Mouse (Mus musculus) liver, embryonic 14.5 days (tissue): ENCODE measurements around the gene Ptges3l. TPM values are rescaled to one million over a fixed set of nuclear protein-coding genes. Genes with fewer than 3 reads are reported as not detected.
"Not testable (repeated sequence)": the region's sequence is repeated elsewhere in the genome, so short reads cannot be mapped to it uniquely, and the experiment has no call there.

Experiments
- ATAC-seq: fragments of 200-750 bp; cut with Nextera tagmentation; 2 replicates; pipeline ENCODE4 v1.8.0; 2017; ENCODE audit warnings: moderate number of reproducible peaks, mild to moderate bottlenecking, moderate library complexity; ENCODE audit not compliant: insufficient read depth
- DNase-seq, 3 experiments: peaks; one replicate each; pipeline ENCODE4 v3.0.0-alpha.2; 2012 to 2013; ENCODE audit warnings: low read depth in 3 of 3, low spot score in 3 of 3
- H3K27ac ChIP-seq: fragments of 300-500 bp; sonication (generic); 2 replicates; pipeline ENCODE4 v1.5.1; 2014; ENCODE audit warnings: moderate library complexity, mild to moderate bottlenecking, control low read depth, inconsistent platforms
- H3K27me3 ChIP-seq: fragments of 300-500 bp; sonication (generic); 2 replicates; pipeline ENCODE4 v1.6.1; 2014; ENCODE audit warnings: mild to moderate bottlenecking, low read length, moderate library complexity; ENCODE audit not compliant: control insufficient read depth, insufficient read depth
- H3K36me3 ChIP-seq: fragments of 300-500 bp; sonication (generic); replicated peaks from 2 replicates; pipeline ENCODE4 v1.6.1; 2014; ENCODE audit warnings: low read depth; ENCODE audit not compliant: control insufficient read depth, insufficient read depth
- H3K4me1 ChIP-seq, 2 experiments: fragments of 200-500 bp in 1 of 2; fragments of 300-500 bp in 1 of 2; sonication (generic) in 1 of 2; replicated peaks; 2 replicates each; pipeline ENCODE4 v1.6.1; 2012 to 2014; ENCODE audit warnings: antibody characterized with exemption in 1 of 2, inconsistent platforms in 1 of 2, low read length in 1 of 2; ENCODE audit not compliant: control insufficient read depth in 2 of 2, insufficient read depth in 2 of 2
- H3K4me2 ChIP-seq: fragments of 300-500 bp; sonication (generic); 2 replicates; pipeline ENCODE4 v1.6.1; 2014; ENCODE audit warnings: low read depth, mild to moderate bottlenecking, control low read depth, moderate library complexity
- H3K4me3 ChIP-seq, 2 experiments: fragments of 200-500 bp in 1 of 2; fragments of 300-500 bp in 1 of 2; sonication (generic) in 1 of 2; 2 replicates each; pipeline ENCODE4 v1.5.1; 2012 to 2014; ENCODE audit warnings: low read depth in 2 of 2, low read length in 2 of 2, mild to moderate bottlenecking in 2 of 2, control low read depth in 1 of 2, inconsistent platforms in 1 of 2, moderate library complexity in 1 of 2; ENCODE audit not compliant: insufficient read depth in 1 of 2
- H3K9ac ChIP-seq: fragments of 300-500 bp; sonication (generic); replicated peaks from 2 replicates; pipeline ENCODE4 v1.6.1; 2014; ENCODE audit warnings: mild to moderate bottlenecking, control low read depth, moderate library complexity
- H3K9me3 ChIP-seq: fragments of 300-500 bp; sonication (generic); 2 replicates; pipeline ENCODE4 v1.6.1; 2016; ENCODE audit warnings: low read length, mixed read lengths; ENCODE audit not compliant: control insufficient read depth
- CTCF ChIP-seq: IDR thresholded peaks from 2 replicates; pipeline ENCODE4 v1.5.1; 2016; ENCODE audit warnings: antibody characterized with exemption, low read depth, control low read depth
- EP300 ChIP-seq: IDR thresholded peaks from 2 replicates; pipeline ENCODE4 v1.6.1; 2016; ENCODE audit warnings: antibody characterized with exemption, low read depth
- WGBS: fragments of 180-500 bp; shearing (Covaris S2); extraction: QIAGEN DNeasy Blood & Tissue Kit; methylation state at CpG from one replicate; pipeline ENCODE4 v1.1.7; 2014; ENCODE audit not compliant: insufficient replicate concordance; 5-methylcytosine and 5-hydroxymethylcytosine counted together
- polyA plus RNA-seq, 2 experiments: library from polyadenylated mRNA; depleted of rRNA in 1 of 2; stranded (reverse) in 1 of 2; unstranded in 1 of 2; fragments of >200 nt; fragmentation: Nextera tagmentation in 1 of 2; extraction: Ambion mirVana in 1 of 2; gene quantifications; 2 replicates each; pipeline versions ENCODE4 v1.2.1 to v1.2.3; 2012 to 2014

The Ptges3l gene
- polyA plus RNA-seq, 2 experiments, result 0.74 to 0.86 TPM

GRCm38 (mm10) chr11:101442760-101443159 lies 17.6 kb upstream of the Ptges3l start:
- Histone ChIP-seq H3K9ac (peak overlapping the region; percentile 85), H3K36me3 (peaks cover 23% of the 10 kb centered on the region), H3K27ac (peak overlapping the region; percentile 56), H3K4me2 (peak overlapping the region; percentile 76), H3K4me1 (peaks cover 3 to 22% of the 10 kb centered on the region in 2 experiments), H3K4me3 (peak overlapping the region; percentile 77 to 91), H3K9me3 (no peaks in the 10 kb centered on the region), H3K27me3 (no peaks in the 10 kb centered on the region)
- ATAC-seq (no peak), DNase-seq (no peak)
- TF ChIP-seq EP300 (no peak), CTCF (no peak)
- WGBS, result 0% methylated on average over 14 of the region's 14 CpGs

GRCm38 (mm10) chr11:101442127-101442693 lies 17.1 kb upstream of the Ptges3l start, which contains the start of gene Rpl27:
Gene Rpl27 (plus strand): TSS chr11:101442298.
- ATAC-seq, result peak; percentile 96
- DNase-seq, result peak; percentile 99
- WGBS, result under 1% methylated on average over 42 of the region's 42 CpGs
- peak within 1 kb of the TSS; percentile 56 for H3K27ac ChIP-seq
- H3K36me3 ChIP-seq, result peaks cover 23% of the 10 kb centered on the region
- peak within 1 kb of the TSS; percentile 77 to 91 for H3K4me3 ChIP-seq
- peak; percentile 74 for TF ChIP-seq EP300
- TF ChIP-seq CTCF, result peak; percentile 94
- peak within 1 kb of the TSS; percentile 85 for H3K9ac ChIP-seq
- H3K27me3 ChIP-seq, result no peaks in the 10 kb centered on the region
- H3K4me2 ChIP-seq, result peak within 1 kb of the TSS; percentile 76
- H3K9me3 ChIP-seq, result no peaks in the 10 kb centered on the region
- peaks cover 0 to 19% of the 10 kb centered on the region in 2 experiments; a peak in 3 of 4 replicates for H3K4me1 ChIP-seq

- Histone ChIP-seq H3K9ac (peak overlapping the region; percentile 48), H3K4me3 (peak overlapping the region; percentile 77 to 91), H3K4me1 (peaks cover 0 to 19% of the 10 kb centered on the region in 2 experiments; a peak in 3 of 4 replicates), H3K4me2 (peak overlapping the region; percentile 76), H3K27ac (peak overlapping the region; percentile 46), H3K36me3 (peaks cover 23% of the 10 kb centered on the region)
- H3K9me3 ChIP-seq, ATAC-seq, DNase-seq, H3K27me3 ChIP-seq: not testable (repeated sequence)
- 22% methylated on average over 15 of the region's 15 CpGs for WGBS
Measured at GRCm38 (mm10) chr11:101441450-101442126, 16.5 kb upstream of the Ptges3l start.

GRCm38 (mm10) chr11:101438006-101438405 lies 12.9 kb upstream of the Ptges3l start:
- H3K9ac ChIP-seq, H3K27ac ChIP-seq, H3K4me2 ChIP-seq, DNase-seq, H3K9me3 ChIP-seq, H3K4me3 ChIP-seq, H3K36me3 ChIP-seq, H3K4me1 ChIP-seq, H3K27me3 ChIP-seq, ATAC-seq: not testable (repeated sequence)
- WGBS, result 45% methylated on average over 3 of the region's 3 CpGs

GRCm38 (mm10) chr11:101436916-101437315 lies 11.8 kb upstream of the Ptges3l start:
- no peak overlapping the region for H3K4me2 ChIP-seq
- no peaks in the 10 kb centered on the region for H3K27me3 ChIP-seq
- H3K4me1 ChIP-seq, result no peaks in the 10 kb centered on the region
- 78% methylated on average over 4 of the region's 4 CpGs for WGBS
- no peak for DNase-seq
- H3K9ac ChIP-seq, result no peak overlapping the region
- H3K27ac ChIP-seq, result no peak overlapping the region
- peaks cover 4% of the 10 kb centered on the region for H3K36me3 ChIP-seq
- ATAC-seq, result no peak
- H3K4me3 ChIP-seq, result no peak overlapping the region
- H3K9me3 ChIP-seq, result no peaks in the 10 kb centered on the region
- TF ChIP-seq EP300, result no peak
- no peak for TF ChIP-seq CTCF
